In genomic region chr8:86475711-86476438, GRCm38 (mm10) we compare ENCODE assay signal across 8 mouse cellular contexts.
DNase-seq lines count a peak whose midpoint lies in the region; ATAC-seq and TF ChIP-seq lines count a peak whose summit lies in the region.

No protein-coding gene starts in this region.

- no peak overlapping the region for H3K4me3 ChIP-seq in CH12.LX (replicated peaks in 1 of 3; ENCODE audit: low read depth in 2 of 3, low read length in 2 of 3, poor library complexity in 1 of 3)
- H3K4me3 ChIP-seq in midbrain, embryonic 10.5 days = no peak overlapping the region

- dilution Hi-C loops in CH12.LX (cut with MboI; ENCODE audit: extremely low pct_ligation_motif_present, extremely low pct_unique_long_range_greater_than_20kb, low sequenced_read_pairs) = no loop called here

- H3K27me3 ChIP-seq in CH12.LX (replicated peaks) = no peaks in the 10 kb centered on the region
- H3K27me3 ChIP-seq in midbrain, embryonic 10.5 days (ENCODE audit: low read depth, poor library complexity, severe bottlenecking) = no peaks in the 10 kb centered on the region

- no peaks in the 10 kb centered on the region for H3K36me3 ChIP-seq in CH12.LX (replicated peaks in 1 of 2; ENCODE audit: control insufficient read depth in 1 of 2, insufficient read depth in 1 of 2, low read length in 1 of 2)
- H3K36me3 ChIP-seq in midbrain, embryonic 10.5 days = no peaks in the 10 kb centered on the region

- DNase-seq in 3T3-L1 (ENCODE audit: low read depth, low spot score) (peak; percentile 74), CH12.LX (ENCODE audit: extremely low read depth) (peak; percentile 24)
- peak; percentile 64 for DNase-seq in cerebellum, adult 8-10 months
- peak; percentile 56 to 66 for DNase-seq in layer of hippocampus, adult 18-20 months (ENCODE audit: low spot score in 2 of 2)
- DNase-seq in midbrain, embryonic 10.5 days (ENCODE audit: low spot score) = peak; percentile 53
- peak; percentile 56 for DNase-seq in testis, postnatal 10 days (ENCODE audit: low spot score)
- DNase-seq in thymus, postnatal 10 days (ENCODE audit: low spot score in 2 of 2) = no peak

- H3K9ac ChIP-seq in CH12.LX (ENCODE audit: insufficient read depth, low read depth) = no peak overlapping the region

- no peak overlapping the region for H3K27ac ChIP-seq in CH12.LX (ENCODE audit: insufficient read depth, low read depth)
- peak overlapping the region; percentile 72 for H3K27ac ChIP-seq in midbrain, embryonic 10.5 days (replicated peaks)

- H3K4me1 ChIP-seq in CH12.LX (ENCODE audit: control insufficient read depth in 1 of 2, insufficient read depth in 2 of 2) = no peaks in the 10 kb centered on the region
- peaks cover 20% of the 10 kb centered on the region for H3K4me1 ChIP-seq in midbrain, embryonic 10.5 days

- peak; percentile 24 to 71; a peak in 3 of 4 replicates for TF ChIP-seq CTCF in CH12.LX (conservative IDR thresholded peaks at IDR 0.05 in 1 of 2, IDR thresholded peaks at IDR 0.05 in 1 of 2; ENCODE audit: low read depth in 2 of 2, low read length in 2 of 2)

- in situ Hi-C loops in CH12.LX (cut with MboI; ENCODE audit: low pct_ligation_motif_present, low pct_unique_long_range_greater_than_20kb, low sequenced_read_pairs) = no loop called here

- WGBS in midbrain, embryonic 10.5 days = 65% methylated on average over 9 of the region's 9 CpGs

- TF ChIP-seq RAD21 in CH12.LX (IDR thresholded peaks at IDR 0.05; ENCODE audit: low read depth, low read length) = peak; percentile 65

- ATAC-seq in frontal cortex, adult (ENCODE audit: low TSS enrichment) = peak; percentile 89

- no peaks in the 10 kb centered on the region for H3K9me3 ChIP-seq in CH12.LX (replicated peaks; ENCODE audit: low read length)
- no peaks in the 10 kb centered on the region for H3K9me3 ChIP-seq in midbrain, embryonic 10.5 days (replicated peaks)

- no peak for TF ChIP-seq EP300 in CH12.LX (IDR thresholded peaks at IDR 0.05; ENCODE audit: low read length)

- H3K79me2 ChIP-seq in CH12.LX (replicated peaks; ENCODE audit: control insufficient read depth, extremely low read depth, insufficient read depth, poor library complexity, severe bottlenecking) = no peaks in the 10 kb centered on the region

- TF ChIP-seq POLR2A in CH12.LX (IDR thresholded peaks at IDR 0.05; ENCODE audit: low read depth, low read length) = no peak

- no peak overlapping the region for H3K4me2 ChIP-seq in CH12.LX (ENCODE audit: insufficient read depth, low read depth, poor library complexity, severe bottlenecking)

TF ChIP-seq in CH12.LX, 34 proteins besides CTCF, POLR2A, EP300 and RAD21:
- TF ChIP-seq SMC3 (IDR thresholded peaks at IDR 0.05; ENCODE audit: low read depth, low read length) = peak; percentile 42
- TF ChIP-seq ELF1 (IDR thresholded peaks at IDR 0.05; ENCODE audit: low read depth, low read length) = no peak
- TF ChIP-seq PAX5 (IDR thresholded peaks at IDR 0.05; ENCODE audit: low read length) = no peak

Comparison
In these comparisons a context has a peak if more than half of its experiments do, and no peak if none do; other contexts are left out.
1. DNase-seq: peak in 3T3-L1 (single experiment), CH12.LX (single experiment), cerebellum, adult 8-10 months (single experiment), layer of hippocampus, adult 18-20 months (2 of 2), midbrain, embryonic 10.5 days (single experiment) and testis, postnatal 10 days (single experiment); none in thymus, postnatal 10 days (0 of 2).